Mouse (Mus musculus) left cerebral cortex, postnatal 36 days (tissue): ENCODE data around the gene Mesp1. TPM values are rescaled to one million over a fixed set of nuclear protein-coding genes. Genes with fewer than 3 reads are reported as not detected.
"Not testable (repeated sequence)": the region's sequence is repeated elsewhere in the genome, so short reads cannot be mapped to it uniquely, and the experiment has no call there.

Experiments used
- DNase-seq, 2 experiments: peaks; one replicate each; pipeline ENCODE4 v3.0.0; 2021 to 2022; ENCODE audit warnings: low spot score in 2 of 2, mixed read lengths in 1 of 2
- intact Hi-C: fragments of 180-260 bp; cut with DNase I; formaldehyde crosslinking; loops from one replicate; pipeline ENCODE4 v1.15.1; 2025
- total RNA-seq, 2 experiments: library from RNA; stranded (reverse); gene quantifications; 2 replicates each; pipeline ENCODE4 v1.2.3; 2021

Mesp1 gene
- total RNA-seq, 2 experiments from 2014 or later = not detected

DNA sequence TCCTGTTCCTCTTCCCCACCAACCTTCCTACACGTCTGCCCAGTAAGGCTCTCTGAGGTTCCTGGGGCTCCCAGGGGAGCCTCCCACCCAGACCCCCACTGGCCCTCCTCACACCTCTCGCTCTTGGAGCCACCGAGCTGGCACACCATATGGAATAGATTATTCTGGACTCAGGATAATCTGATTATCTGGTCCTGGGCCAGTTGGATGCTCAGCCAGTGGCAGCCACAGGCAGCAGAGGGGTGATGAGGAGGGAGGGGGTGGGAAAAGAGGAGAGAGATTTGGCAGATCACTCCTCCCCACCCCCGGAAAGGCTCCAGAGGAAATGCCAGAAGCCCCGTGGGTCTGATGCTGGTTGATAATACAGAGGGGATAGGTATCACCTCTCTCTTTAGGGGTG lies 5.0 kb upstream of the Mesp1 start:
- no peak for DNase-seq
- intact Hi-C loops = loop anchor here (1.0 kb wide), 1 partner anchor 116 kb away; no protein-coding TSS in a partner anchor

GRCm38 (mm10) chr7:79792635-79793421 lies 760 bp downstream of the Mesp1 start:
- intact Hi-C loops = no loop called here
- DNase-seq = peak in 1 of 2 experiments; percentile 27

- intact Hi-C loops, DNase-seq: not testable (repeated sequence)
These were observed 3.8 kb downstream of the Mesp1 start for GRCm38 (mm10) chr7:79789812-79790211.

- peak; percentile 32 to 59 for DNase-seq
- intact Hi-C loops = no loop called here
These were observed 7.3 kb downstream of the Mesp1 start for GRCm38 (mm10) chr7:79786295-79786694.

- DNase-seq = no peak
- intact Hi-C loops = loop anchor here (5.0 kb wide), 1 partner anchor 300 kb away; no protein-coding TSS in a partner anchor
These were observed 11.1 kb downstream of the Mesp1 start for GRCm38 (mm10) chr7:79782516-79782855.

DNA sequence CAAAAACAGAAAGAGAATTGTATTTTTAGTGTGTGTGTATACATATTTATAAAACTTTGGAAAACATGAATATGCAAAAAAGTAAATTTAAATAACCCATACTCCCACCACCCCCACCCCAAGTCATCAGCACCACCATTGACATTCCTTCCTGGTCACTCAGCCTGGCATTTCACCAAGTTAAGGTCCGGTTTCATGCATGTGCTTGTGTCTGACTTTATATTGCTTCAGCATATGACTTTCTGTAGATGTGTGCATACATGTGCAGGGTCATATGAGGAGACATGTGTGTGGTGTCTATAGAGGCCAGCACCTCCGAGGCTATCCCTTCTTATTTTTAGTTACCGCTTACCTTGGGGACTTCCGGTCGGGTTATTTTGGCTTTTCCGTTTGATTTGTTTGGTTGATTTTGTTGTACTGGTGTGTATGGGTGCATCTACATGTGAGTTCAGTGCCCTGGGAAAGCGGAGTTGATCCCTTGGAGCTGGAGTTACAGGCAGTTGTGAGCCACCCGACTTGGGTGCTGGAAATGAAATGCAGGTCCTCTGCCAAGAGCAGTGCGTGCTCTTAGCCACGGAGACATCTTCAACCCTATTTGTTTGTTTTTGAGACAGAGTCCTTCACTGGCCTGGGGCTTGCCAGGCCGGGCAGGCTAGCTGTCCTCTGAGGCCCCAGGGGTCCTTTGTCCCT lies 11.6 kb downstream of the Mesp1 start:
- intact Hi-C loops = loop anchor here (5.0 kb wide), 1 partner anchor 300 kb away; no protein-coding TSS in a partner anchor
- no peak for DNase-seq

DNA sequence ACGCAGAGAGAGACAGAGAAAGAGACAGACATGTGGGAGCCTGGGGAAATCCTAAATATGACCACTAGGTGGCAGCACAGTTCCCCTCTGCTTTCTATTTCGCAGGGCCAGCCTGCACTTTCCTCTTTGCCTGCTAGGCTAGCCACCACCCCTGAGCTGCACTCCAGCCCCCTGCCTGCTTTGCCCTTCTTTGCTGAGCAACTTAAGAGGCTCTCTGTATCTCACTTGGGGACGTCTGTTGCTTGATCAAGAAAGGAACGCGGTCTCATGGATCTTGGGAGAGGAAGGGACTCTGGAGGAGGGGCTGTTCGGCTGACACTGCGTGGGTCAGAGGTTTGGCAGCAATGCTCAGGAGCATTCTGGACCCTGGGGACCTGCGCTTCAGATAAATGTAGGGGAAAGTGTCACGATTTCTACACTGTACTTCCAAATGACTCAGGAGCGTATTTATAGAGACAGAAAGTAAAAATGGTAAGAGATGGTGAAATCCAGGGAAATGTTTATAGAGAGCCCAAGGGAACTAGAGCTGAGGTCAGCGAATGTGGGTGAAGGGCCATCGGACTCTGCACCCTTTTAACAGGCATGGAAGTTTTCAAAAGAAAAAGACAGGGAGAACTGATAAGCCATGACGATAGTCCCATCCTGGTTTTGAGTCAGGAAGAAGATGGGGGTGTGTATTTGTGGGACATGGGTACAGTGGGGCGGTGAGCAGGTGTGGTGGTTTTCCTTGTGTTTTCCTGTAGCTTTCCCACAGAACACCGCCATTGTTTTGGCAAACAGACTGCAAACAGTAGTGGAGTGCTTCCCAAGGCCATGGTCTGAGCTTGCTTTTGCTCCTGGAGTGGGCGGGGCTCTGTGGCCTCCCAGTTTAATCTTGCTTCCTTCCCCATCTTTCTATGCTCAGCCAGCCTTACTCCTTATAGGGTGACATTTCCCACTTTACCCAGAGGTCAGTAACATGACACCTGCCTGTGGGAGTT lies 12.7 kb downstream of the Mesp1 start:
- DNase-seq = peak; percentile 66 to 69
- intact Hi-C loops = loop anchor here (5.0 kb wide), 1 partner anchor 299 kb away; no protein-coding TSS in a partner anchor

DNA sequence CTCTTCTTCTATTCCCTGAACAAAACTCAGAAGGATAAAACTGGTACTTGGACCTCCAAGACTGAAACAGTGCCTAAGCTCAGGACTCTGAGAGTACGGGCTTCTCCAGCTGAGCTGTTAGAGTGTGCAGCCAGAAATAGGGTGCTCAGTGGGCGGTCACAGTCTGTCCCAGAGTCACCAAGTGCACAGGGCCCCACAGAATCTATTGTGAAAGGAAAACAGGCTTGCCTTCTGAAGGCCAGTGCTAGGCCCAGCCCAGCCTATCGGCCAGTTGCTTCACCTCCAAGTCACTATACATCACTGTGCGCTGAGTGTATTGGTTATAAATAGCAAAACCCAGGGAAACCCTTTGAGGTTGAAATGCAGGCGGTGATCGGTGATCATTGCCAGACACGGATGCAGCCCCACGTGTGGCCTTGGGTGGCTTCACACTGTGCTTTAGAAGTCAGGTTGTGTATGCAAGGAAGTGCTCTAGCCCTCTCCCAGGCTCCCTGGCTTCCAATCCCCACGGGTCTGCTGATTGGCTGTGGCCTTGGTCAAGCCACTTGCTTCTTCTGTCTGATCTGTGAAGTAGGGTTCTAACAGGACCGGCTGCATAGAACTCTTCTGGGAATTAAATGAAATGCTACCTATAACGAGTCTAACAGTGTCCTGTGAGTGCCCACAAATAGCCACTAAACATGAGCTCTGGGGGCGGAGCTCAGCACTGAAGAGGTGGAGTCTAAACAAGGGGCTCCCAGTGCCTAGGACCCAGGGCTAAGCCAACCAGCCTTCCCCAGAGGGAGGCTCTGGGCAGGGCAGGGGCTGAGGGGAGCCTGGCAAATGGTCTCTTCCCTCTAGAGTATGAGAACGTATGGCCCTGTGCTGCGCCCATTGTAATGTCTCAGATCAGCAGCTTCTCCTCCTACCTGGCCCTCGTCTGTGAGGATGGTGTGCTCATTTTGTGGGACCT lies 21.8 kb downstream of the Mesp1 start:
- intact Hi-C loops = no loop called here
- peak; percentile 42 to 60 for DNase-seq

GRCm38 (mm10) chr7:79769664-79770063 lies 23.9 kb downstream of the Mesp1 start:
- no peak for DNase-seq
- intact Hi-C loops = no loop called here

DNA sequence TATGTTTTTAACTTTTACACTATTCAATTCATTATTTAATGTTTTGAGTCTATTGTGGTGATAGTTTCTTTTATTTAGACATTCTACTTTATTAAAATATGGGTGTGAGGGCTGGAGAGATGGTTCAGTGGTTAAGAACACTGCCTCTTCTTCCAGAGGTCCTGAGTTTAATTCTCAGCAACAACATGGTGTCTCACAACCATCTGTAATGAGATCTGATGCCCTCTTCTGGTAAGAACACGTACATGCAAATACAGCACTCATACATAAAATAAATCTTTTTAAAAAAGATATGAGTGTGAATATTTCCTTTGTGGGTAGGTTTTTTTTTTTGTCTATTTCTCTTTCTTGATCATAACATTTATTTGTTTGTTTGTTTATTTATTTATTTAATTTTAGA lies 27.6 kb downstream of the Mesp1 start:
- intact Hi-C loops = no loop called here
- DNase-seq = no peak

DNA sequence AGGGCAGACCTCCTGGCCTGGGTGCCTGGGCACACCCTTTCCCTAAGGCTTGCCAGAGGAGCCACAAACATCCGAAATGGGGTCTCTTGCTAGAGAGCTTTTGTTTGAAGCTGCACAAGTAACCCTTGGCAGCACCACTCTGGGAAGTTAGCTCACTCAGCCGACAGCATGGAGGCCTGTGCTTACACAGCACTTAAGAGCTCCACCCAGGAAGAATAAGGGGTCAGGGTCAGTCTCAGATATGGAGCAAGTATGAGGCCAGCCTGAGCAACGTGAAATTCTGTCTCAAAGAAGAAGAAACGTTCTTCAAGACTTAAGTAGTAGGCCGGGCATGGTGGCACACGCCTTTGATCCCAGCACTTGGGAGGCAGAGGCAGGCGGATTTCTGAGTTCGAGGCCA lies 31.5 kb downstream of the Mesp1 start:
- intact Hi-C loops = no loop called here
- no peak for DNase-seq

DNA sequence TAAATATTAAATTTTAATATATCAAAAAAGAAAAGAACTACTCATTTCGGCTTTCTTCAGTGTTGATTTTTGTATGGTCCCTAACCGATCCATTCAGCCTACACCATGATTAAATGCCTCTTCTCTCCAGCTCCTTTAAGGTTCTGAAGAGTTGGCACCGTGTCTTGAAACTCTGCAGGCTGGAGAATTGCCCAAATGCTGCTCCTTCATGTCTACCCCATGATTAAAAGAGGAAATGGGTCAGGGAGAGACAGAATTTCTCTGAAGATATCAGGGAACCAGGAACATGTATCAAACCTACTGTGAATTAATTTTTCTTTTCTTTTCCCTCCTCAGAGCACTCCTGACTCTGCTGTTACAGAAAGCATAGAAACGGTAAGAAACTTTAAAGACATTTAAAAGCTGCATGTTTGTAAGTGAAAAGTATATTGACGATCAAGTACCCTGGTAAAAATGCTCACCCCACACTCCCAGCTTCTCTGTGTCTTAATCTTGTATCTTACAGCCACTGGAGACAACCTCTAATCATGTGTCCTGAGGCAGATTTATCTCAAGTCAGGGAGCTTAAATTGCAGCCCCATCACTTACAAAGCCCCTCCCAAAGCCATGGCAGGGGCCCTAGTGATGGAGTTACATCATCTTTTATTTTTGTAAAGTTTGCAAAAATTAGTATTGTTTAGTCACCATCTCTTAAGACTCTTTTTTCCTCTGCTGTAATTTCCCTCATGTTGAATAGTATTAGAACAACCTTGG lies 32.3 kb downstream of the Mesp1 start:
- DNase-seq = no peak
- intact Hi-C loops = no loop called here

- DNase-seq = no peak
- intact Hi-C loops = no loop called here
These were observed 33.8 kb downstream of the Mesp1 start for GRCm38 (mm10) chr7:79759766-79760165.

DNA sequence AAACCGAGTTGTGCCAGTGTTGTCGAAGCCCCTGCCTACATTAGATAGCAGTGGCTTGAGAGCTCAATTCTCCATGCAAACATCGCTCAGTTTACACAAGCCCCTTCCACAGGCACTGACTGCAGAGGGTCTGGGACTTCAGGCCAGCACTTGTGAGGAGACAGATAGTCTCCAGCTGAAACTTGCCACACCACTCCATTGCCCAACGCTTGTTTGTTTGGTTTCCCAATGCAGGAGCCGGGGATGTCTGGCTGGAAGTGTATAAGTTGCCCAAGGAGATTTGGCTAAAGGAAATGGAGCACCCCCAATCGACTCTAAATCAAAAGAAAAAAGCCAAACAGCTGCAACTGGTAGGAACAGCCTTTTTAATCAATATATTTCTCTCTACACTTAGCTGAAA lies 35.4 kb downstream of the Mesp1 start:
- no peak for DNase-seq
- intact Hi-C loops = no loop called here

GRCm38 (mm10) chr7:79756334-79756733 lies 37.3 kb downstream of the Mesp1 start:
- intact Hi-C loops = no loop called here
- no peak for DNase-seq

- intact Hi-C loops = no loop called here
- no peak for DNase-seq
These were observed 44.1 kb downstream of the Mesp1 start for GRCm38 (mm10) chr7:79749511-79749910.

DNA sequence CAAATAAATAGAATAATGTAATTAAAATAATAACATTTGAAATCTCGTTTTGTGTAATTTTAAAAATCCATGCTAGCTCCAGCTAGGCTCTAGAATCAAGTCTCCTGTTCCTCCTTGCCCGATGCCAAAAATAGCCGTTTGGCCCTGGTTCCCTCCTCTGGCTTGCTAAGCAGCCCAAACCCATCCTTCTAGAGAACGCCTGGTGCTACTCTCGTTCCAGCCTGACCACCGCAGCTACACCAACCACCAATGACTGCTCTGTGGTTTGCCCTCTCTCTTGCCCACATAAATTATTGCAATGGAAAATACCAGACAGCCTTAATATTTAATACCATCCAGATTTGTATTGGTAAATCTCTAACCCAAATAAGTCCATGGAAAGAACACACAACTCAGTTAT lies 45.9 kb downstream of the Mesp1 start:
- intact Hi-C loops = no loop called here
- DNase-seq = no peak

- DNase-seq = no peak
- intact Hi-C loops = no loop called here
These were observed 49.0 kb downstream of the Mesp1 start for GRCm38 (mm10) chr7:79744585-79744984.
